Mouse (Mus musculus) limb, embryonic 10.5 days (tissue): ENCODE results near the gene Fry. TPM values are rescaled to one million over a fixed set of nuclear protein-coding genes. Genes with fewer than 3 reads are reported as not detected.

Experiments used
- polyA plus RNA-seq: library from polyadenylated mRNA; unstranded; fragments of >200 nt; fragmentation: Nextera tagmentation; extraction: Ambion mirVana; gene quantifications from 2 replicates; pipeline ENCODE4 v1.2.1, GENCODE M21; 2016

The Fry gene
- polyA plus RNA-seq, 1 experiment from 2014 or later = 3.2 TPM

Other genes with a start within 250 kb of the Fry start
- 0.89 and 2.1 TPM in 2 replicates for gene Rxfp2, start 100.0 kb upstream of the Fry start, polyA plus RNA-seq